Mouse (Mus musculus) embryonic facial prominence, embryonic 11.5 days (tissue): Measurements from ENCODE around the gene Amotl2. TPM values are rescaled to one million over a fixed set of nuclear protein-coding genes. Genes with fewer than 3 reads are reported as not detected.

Source experiments
- ATAC-seq: fragments of 200-750 bp; cut with Nextera tagmentation; replicated peaks from 2 replicates; pipeline ENCODE4 v1.8.0; 2017; ENCODE audit warnings: low read depth; ENCODE audit not compliant: insufficient number of reproducible peaks, low FRiP score, low TSS enrichment
- DNase-seq: peaks from one replicate; pipeline ENCODE4 v3.0.0-alpha.2; 2015; ENCODE audit warnings: low spot score
- H3K27ac ChIP-seq: fragments of 300-500 bp; sonication (generic); replicated peaks from 2 replicates; pipeline ENCODE4 v1.5.1; 2014; ENCODE audit warnings: mild to moderate bottlenecking, low read depth, low read length, control low read depth
- H3K27me3 ChIP-seq: fragments of 300-500 bp; sonication (generic); 2 replicates; pipeline ENCODE4 v1.6.1; 2014; ENCODE audit warnings: mild to moderate bottlenecking, low read length, moderate library complexity, mixed read lengths; ENCODE audit not compliant: control insufficient read depth, insufficient read depth
- H3K36me3 ChIP-seq: fragments of 300-500 bp; sonication (generic); replicated peaks from 2 replicates; pipeline ENCODE4 v1.6.1; 2014; ENCODE audit warnings: low read depth, mild to moderate bottlenecking, low read length, moderate library complexity, mixed read lengths; ENCODE audit not compliant: control insufficient read depth, insufficient read depth
- H3K4me1 ChIP-seq: fragments of 300-500 bp; sonication (generic); 2 replicates; pipeline ENCODE4 v1.6.1; 2014; ENCODE audit warnings: low read length, mixed read lengths; ENCODE audit not compliant: control insufficient read depth, insufficient read depth
- H3K4me2 ChIP-seq: fragments of 300-500 bp; sonication (generic); 2 replicates; pipeline ENCODE4 v1.6.1; 2014; ENCODE audit warnings: low read depth, mild to moderate bottlenecking, control low read depth, low read length, moderate library complexity
- H3K4me3 ChIP-seq: fragments of 300-500 bp; sonication (generic); 2 replicates; pipeline ENCODE4 v1.5.1; 2014; ENCODE audit warnings: low read depth, low read length, control low read depth
- H3K9ac ChIP-seq: fragments of 300-500 bp; sonication (generic); replicated peaks from 2 replicates; pipeline ENCODE4 v1.6.1; 2014; ENCODE audit warnings: mild to moderate bottlenecking, control low read depth, low read length
- H3K9me3 ChIP-seq: fragments of 300-500 bp; sonication (generic); replicated peaks from 2 replicates; pipeline ENCODE4 v1.6.1; 2016; ENCODE audit warnings: mild to moderate bottlenecking, low read length, inconsistent platforms, mixed read lengths; ENCODE audit not compliant: control insufficient read depth
- WGBS: fragments of 180-500 bp; shearing (Covaris S2); extraction: QIAGEN DNeasy Blood & Tissue Kit; methylation state at CpG from one replicate; pipeline ENCODE4 v1.1.7; 2014; 5-methylcytosine and 5-hydroxymethylcytosine counted together
- polyA plus RNA-seq: library from polyadenylated mRNA; unstranded; fragments of >200 nt; fragmentation: Nextera tagmentation; extraction: Ambion mirVana; gene quantifications from 2 replicates; pipeline ENCODE4 v1.2.1, GENCODE M21; 2014

The Amotl2 gene
- polyA plus RNA-seq: 36.0 and 39.0 TPM in 2 replicates

- Histone ChIP-seq H3K4me3 (peak within 1 kb of the TSS; percentile 95), H3K9ac (peak within 1 kb of the TSS; percentile 98), H3K36me3 (no peaks in the 10 kb centered on the region; the same call in 1 of the 2 replicates), H3K4me2 (peak within 1 kb of the TSS; percentile 85), H3K27ac (peak within 1 kb of the TSS; percentile 97), H3K4me1 (peaks cover 16% of the 10 kb centered on the region), H3K9me3 (no peaks in the 10 kb centered on the region), H3K27me3 (no peaks in the 10 kb centered on the region)
- ATAC-seq: no peak
- peak; percentile 40 for DNase-seq
- 1% methylated on average over 22 of the region's 22 CpGs for WGBS
Observed at GRCm38 (mm10) chr9:102716481-102717163, at the start of gene Amotl2. Gene Amotl2, plus strand, starts transcription at chr9:102716672.

GRCm38 (mm10) chr9:102668115-102668514 lies 48.4 kb upstream of the Amotl2 start:
- H3K4me1 ChIP-seq: no peaks in the 10 kb centered on the region
- ATAC-seq (no peak), DNase-seq (peak; percentile 59)
- H3K9ac ChIP-seq: no peak overlapping the region
- no peaks in the 10 kb centered on the region for H3K27me3 ChIP-seq
- H3K9me3 ChIP-seq: no peaks in the 10 kb centered on the region
- WGBS: 27% methylated on average over 6 of the region's 6 CpGs
- H3K4me3 ChIP-seq: no peak overlapping the region
- no peaks in the 10 kb centered on the region for H3K36me3 ChIP-seq
- no peak overlapping the region for H3K4me2 ChIP-seq
- H3K27ac ChIP-seq: no peak overlapping the region

DNA sequence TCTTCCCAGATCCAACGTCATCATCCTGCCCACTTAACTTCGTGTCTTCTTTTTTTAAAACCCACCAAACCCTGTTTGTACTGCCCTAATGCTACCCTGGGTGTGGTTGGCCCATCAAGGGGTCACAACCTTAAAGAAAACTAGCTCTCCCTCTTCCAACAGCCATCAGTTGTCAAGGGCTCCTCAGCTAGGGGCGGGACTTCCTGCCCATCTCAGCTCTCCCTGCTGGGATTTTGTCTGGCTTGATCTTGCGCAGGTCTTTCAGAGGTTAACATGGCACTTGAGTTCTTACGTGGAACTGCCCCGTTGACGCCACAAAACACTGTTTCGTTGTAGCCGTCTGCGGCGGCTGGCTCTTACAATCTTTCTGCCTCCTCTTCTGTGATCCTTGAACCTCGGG lies 47.6 kb upstream of the Amotl2 start:
- H3K4me3 ChIP-seq: no peak overlapping the region
- DNase-seq (no peak), ATAC-seq (no peak)
- no peak overlapping the region for H3K4me2 ChIP-seq
- 87% methylated on average over 12 of the region's 12 CpGs for WGBS
- no peaks in the 10 kb centered on the region for H3K4me1 ChIP-seq
- H3K36me3 ChIP-seq: no peaks in the 10 kb centered on the region
- no peak overlapping the region for H3K27ac ChIP-seq
- no peaks in the 10 kb centered on the region for H3K27me3 ChIP-seq
- H3K9ac ChIP-seq: no peak overlapping the region
- no peaks in the 10 kb centered on the region for H3K9me3 ChIP-seq

DNA sequence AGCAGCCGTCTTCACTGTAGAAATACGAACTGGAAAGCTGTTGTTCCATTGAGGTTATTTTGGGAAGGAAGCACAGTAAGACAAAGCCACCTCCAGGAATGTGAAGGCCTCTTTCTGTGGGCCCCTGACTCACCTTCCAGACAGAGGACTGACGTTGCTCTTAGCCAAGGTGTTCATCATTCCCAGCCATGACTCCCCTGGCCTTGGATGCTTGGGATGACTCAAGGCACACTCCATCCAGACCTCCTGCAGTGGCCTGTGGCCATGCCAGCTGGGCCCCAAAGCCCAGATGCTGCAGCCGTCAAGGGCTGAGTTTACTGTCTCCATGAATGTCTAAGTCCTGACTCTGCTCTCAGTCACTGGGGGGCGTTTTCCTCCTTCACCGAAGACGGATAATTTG lies 43.1 kb upstream of the Amotl2 start:
- WGBS: 54% methylated on average over 7 of the region's 7 CpGs
- Histone ChIP-seq H3K4me1 (no peaks in the 10 kb centered on the region), H3K9me3 (no peaks in the 10 kb centered on the region), H3K4me2 (no peak overlapping the region), H3K36me3 (no peaks in the 10 kb centered on the region), H3K4me3 (no peak overlapping the region), H3K9ac (no peak overlapping the region), H3K27ac (no peak overlapping the region), H3K27me3 (no peaks in the 10 kb centered on the region)
- DNase-seq: no peak
- ATAC-seq: no peak

- Histone ChIP-seq H3K9ac (no peak overlapping the region), H3K4me1 (no peaks in the 10 kb centered on the region), H3K36me3 (no peaks in the 10 kb centered on the region), H3K27ac (no peak overlapping the region), H3K4me2 (no peak overlapping the region), H3K27me3 (no peaks in the 10 kb centered on the region), H3K4me3 (no peak overlapping the region), H3K9me3 (no peaks in the 10 kb centered on the region)
- WGBS: 82% methylated on average over 5 of the region's 5 CpGs
- ATAC-seq: no peak
- DNase-seq: no peak
Observed at GRCm38 (mm10) chr9:102675922-102676321, 40.5 kb upstream of the Amotl2 start.

- DNase-seq: no peak
- no peak overlapping the region for H3K9ac ChIP-seq
- 31% methylated on average over 7 of the region's 7 CpGs for WGBS
- no peaks in the 10 kb centered on the region for H3K9me3 ChIP-seq
- H3K27ac ChIP-seq: no peak overlapping the region
- ATAC-seq: no peak
- H3K4me3 ChIP-seq: no peak overlapping the region
- no peaks in the 10 kb centered on the region for H3K27me3 ChIP-seq
- H3K36me3 ChIP-seq: no peaks in the 10 kb centered on the region
- H3K4me2 ChIP-seq: no peak overlapping the region
- no peaks in the 10 kb centered on the region for H3K4me1 ChIP-seq
Observed at GRCm38 (mm10) chr9:102681470-102681869, 35.0 kb upstream of the Amotl2 start.

- Histone ChIP-seq H3K4me2 (no peak overlapping the region), H3K36me3 (no peaks in the 10 kb centered on the region), H3K4me1 (peaks cover 4% of the 10 kb centered on the region), H3K4me3 (no peak overlapping the region), H3K9me3 (no peaks in the 10 kb centered on the region), H3K27me3 (no peaks in the 10 kb centered on the region), H3K27ac (no peak overlapping the region), H3K9ac (no peak overlapping the region)
- no peak for ATAC-seq
- 39% methylated on average over 4 of the region's 4 CpGs for WGBS
- no peak for DNase-seq
Observed at GRCm38 (mm10) chr9:102687943-102688342, 28.5 kb upstream of the Amotl2 start.

DNA sequence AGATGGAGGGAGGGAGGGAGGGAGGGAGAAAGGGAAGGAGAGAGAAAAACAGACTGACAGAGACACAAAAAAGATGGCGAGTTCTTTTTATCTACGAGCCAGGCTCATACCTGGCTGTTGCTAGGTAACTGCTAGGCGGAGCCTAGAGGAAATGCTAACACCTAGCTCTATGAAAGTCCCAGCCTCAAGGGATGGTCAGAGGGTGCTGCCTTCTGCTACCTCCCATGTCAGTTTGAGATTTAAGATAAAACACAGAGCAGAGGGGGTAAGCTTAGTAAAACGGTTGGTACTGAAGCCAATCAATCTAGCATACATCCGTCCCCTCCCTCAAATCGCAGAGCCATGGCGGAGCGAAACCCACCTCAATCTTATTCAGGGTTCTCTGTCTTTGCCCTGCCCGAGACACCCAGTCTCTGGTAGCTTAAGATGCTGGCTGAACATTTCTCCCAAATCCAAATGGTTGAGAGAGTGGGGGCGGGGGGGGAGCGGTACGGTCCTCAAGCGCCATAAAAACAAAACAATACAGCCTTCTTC lies 27.0 kb upstream of the Amotl2 start:
- peak; percentile 31 for ATAC-seq
- H3K4me1 ChIP-seq: peaks cover 4% of the 10 kb centered on the region
- no peaks in the 10 kb centered on the region for H3K27me3 ChIP-seq
- peak overlapping the region; percentile 56; the same call in 1 of the 2 replicates for H3K27ac ChIP-seq
- peak overlapping the region; percentile 62 for H3K9ac ChIP-seq
- H3K36me3 ChIP-seq: no peaks in the 10 kb centered on the region
- H3K9me3 ChIP-seq: no peaks in the 10 kb centered on the region
- peak overlapping the region; percentile 44 for H3K4me3 ChIP-seq
- DNase-seq: no peak
- under 1% methylated on average over 13 of the region's 13 CpGs for WGBS
- H3K4me2 ChIP-seq: peak overlapping the region; percentile 87
